Mouse (Mus musculus): ENCODE results near the gene Sema3d. TPM values are rescaled to one million over a fixed set of nuclear protein-coding genes. Genes with fewer than 3 reads are reported as not detected.

Gene Sema3d
- polyA plus RNA-seq, 1 experiment, result 2.3 TPM

DNA sequence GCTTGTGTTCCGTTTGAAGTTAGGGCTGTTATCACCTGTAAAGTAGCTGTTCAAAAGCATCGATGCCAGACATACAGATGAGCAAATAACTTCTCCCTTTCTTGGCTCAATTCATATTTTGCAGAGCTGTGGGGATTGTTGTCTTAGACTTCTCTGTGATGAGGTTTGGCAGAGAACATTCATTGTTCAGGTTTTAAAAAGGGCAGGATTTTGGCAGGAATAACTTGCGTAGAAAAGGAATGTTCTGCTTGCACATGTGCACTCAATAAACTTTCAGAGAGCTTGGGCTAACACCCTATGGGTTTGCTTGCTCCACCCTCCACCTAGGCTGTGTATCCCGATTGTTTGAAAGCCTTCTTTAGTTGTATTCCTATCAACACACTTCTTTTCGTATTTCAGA, 9.5 kb downstream of the Sema3d start:
- Histone ChIP-seq H3K4me3 (ENCODE audit: insufficient read depth, poor library complexity, severe bottlenecking) (no peak overlapping the region), H3K36me3 (ENCODE audit: control insufficient read depth, insufficient read depth) (no peaks in the 10 kb centered on the region), H3ac (ENCODE audit: control insufficient read depth, insufficient read length, low read depth) (no peak overlapping the region), H3K79me3 (ENCODE audit: low read depth) (no peaks in the 10 kb centered on the region), H3K79me2 (ENCODE audit: control insufficient read depth, insufficient read depth) (no peaks in the 10 kb centered on the region), H3K27me3 (ENCODE audit: control insufficient read depth, insufficient read depth, insufficient read length) (no peaks in the 10 kb centered on the region)
- TF ChIP-seq MYOD1 (IDR thresholded peaks at IDR 0.05; ENCODE audit: control insufficient read depth, insufficient read length, low read depth), result no peak
- no peak for TF ChIP-seq USF1 (IDR thresholded peaks at IDR 0.05; ENCODE audit: low read depth)
- TF ChIP-seq FOSL1 (IDR thresholded peaks at IDR 0.05; ENCODE audit: insufficient read depth, low read length, poor library complexity, severe bottlenecking), result no peak
- no peak for TF ChIP-seq CEBPB (IDR thresholded peaks at IDR 0.05; ENCODE audit: low read depth)
- TF ChIP-seq MAX (IDR thresholded peaks at IDR 0.05), result no peak

DNA sequence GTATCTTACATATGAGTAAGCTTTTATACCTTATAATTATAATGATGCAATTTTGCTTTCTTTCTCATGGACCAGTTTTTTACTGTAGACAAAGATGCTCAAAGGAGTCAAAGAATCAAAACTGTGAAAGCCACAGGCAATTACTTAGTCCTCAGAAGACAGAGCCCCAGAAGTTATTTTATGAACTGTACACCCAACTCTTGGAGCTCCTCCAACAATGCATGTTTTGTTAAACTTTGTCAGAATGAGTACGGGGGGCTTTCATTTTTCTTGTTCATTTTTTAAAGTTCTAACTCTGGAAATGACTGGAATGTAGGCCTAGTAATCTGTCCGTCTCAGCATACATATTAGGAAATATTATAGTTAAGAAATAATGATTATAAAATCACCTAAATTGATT, 16.1 kb downstream of the Sema3d start:
- no peak overlapping the region for H3K4me3 ChIP-seq (ENCODE audit: insufficient read depth, poor library complexity, severe bottlenecking)
- TF ChIP-seq MYOG (IDR thresholded peaks at IDR 0.05; ENCODE audit: control insufficient read depth, extremely low read depth, insufficient read length) (no peak), MYOD1 (IDR thresholded peaks at IDR 0.05; ENCODE audit: control insufficient read depth, insufficient read length, low read depth) (no peak), CTCF (IDR thresholded peaks at IDR 0.05; ENCODE audit: control insufficient read depth, insufficient read depth, insufficient read length) (no peak), USF1 (IDR thresholded peaks at IDR 0.05; ENCODE audit: low read depth) (no peak), CEBPB (IDR thresholded peaks at IDR 0.05; ENCODE audit: low read depth) (no peak), FOSL1 (IDR thresholded peaks at IDR 0.05; ENCODE audit: insufficient read depth, low read length, poor library complexity, severe bottlenecking) (no peak), MAX (IDR thresholded peaks at IDR 0.05) (no peak)
- no peaks in the 10 kb centered on the region for H3K27me3 ChIP-seq (ENCODE audit: control insufficient read depth, insufficient read depth, insufficient read length)
- H3ac ChIP-seq (ENCODE audit: control insufficient read depth, insufficient read length, low read depth), result no peak overlapping the region
- H3K79me2 ChIP-seq (ENCODE audit: control insufficient read depth, insufficient read depth), result no peaks in the 10 kb centered on the region
- no peaks in the 10 kb centered on the region for H3K79me3 ChIP-seq (ENCODE audit: low read depth)
- no peaks in the 10 kb centered on the region for H3K36me3 ChIP-seq (ENCODE audit: control insufficient read depth, insufficient read depth)

GRCm38 (mm10) chr5:12404229-12404628, 21.0 kb downstream of the Sema3d start:
- Histone ChIP-seq H3K27me3 (ENCODE audit: control insufficient read depth, insufficient read depth, insufficient read length) (no peaks in the 10 kb centered on the region), H3K4me3 (ENCODE audit: insufficient read depth, poor library complexity, severe bottlenecking) (no peak overlapping the region), H3K79me2 (ENCODE audit: control insufficient read depth, insufficient read depth) (no peaks in the 10 kb centered on the region), H3ac (ENCODE audit: control insufficient read depth, insufficient read length, low read depth) (no peak overlapping the region), H3K79me3 (ENCODE audit: low read depth) (no peaks in the 10 kb centered on the region), H3K36me3 (ENCODE audit: control insufficient read depth, insufficient read depth) (no peaks in the 10 kb centered on the region)
- TF ChIP-seq MYOG (IDR thresholded peaks at IDR 0.05; ENCODE audit: control insufficient read depth, extremely low read depth, insufficient read length) (no peak), MAX (IDR thresholded peaks at IDR 0.05) (no peak), MYOD1 (IDR thresholded peaks at IDR 0.05; ENCODE audit: control insufficient read depth, insufficient read length, low read depth) (no peak), CTCF (IDR thresholded peaks at IDR 0.05; ENCODE audit: control insufficient read depth, insufficient read depth, insufficient read length) (no peak)

DNA sequence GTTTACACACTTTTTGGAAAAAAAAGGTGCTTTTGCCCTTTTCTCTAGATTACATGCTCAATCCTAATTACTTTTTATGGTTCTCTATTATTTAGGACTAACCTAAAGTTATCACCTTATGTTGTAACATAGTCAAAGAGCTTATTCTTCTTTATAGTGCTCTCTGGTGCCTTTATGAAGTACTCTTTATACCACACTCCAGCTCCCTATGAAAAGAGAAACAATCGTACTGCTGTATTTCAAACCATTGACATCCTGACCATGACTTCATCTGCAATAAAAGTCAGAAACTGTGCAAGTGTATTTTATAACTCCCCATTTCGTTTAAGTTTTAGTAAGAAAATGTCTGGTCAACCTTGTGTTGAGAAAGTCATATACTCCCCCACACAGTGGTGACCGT, 29.4 kb downstream of the Sema3d start:
- Histone ChIP-seq H3K4me3 (ENCODE audit: insufficient read depth, poor library complexity, severe bottlenecking) (no peak overlapping the region), H3K36me3 (ENCODE audit: control insufficient read depth, insufficient read depth) (no peaks in the 10 kb centered on the region), H3K79me3 (ENCODE audit: low read depth) (no peaks in the 10 kb centered on the region), H3K79me2 (ENCODE audit: control insufficient read depth, insufficient read depth) (no peaks in the 10 kb centered on the region), H3K27me3 (ENCODE audit: control insufficient read depth, insufficient read depth, insufficient read length) (no peaks in the 10 kb centered on the region), H3ac (ENCODE audit: control insufficient read depth, insufficient read length, low read depth) (no peak overlapping the region)
- TF ChIP-seq MYOG (IDR thresholded peaks at IDR 0.05; ENCODE audit: control insufficient read depth, extremely low read depth, insufficient read length), result no peak
- TF ChIP-seq MAX (IDR thresholded peaks at IDR 0.05), result no peak
- TF ChIP-seq FOSL1 (IDR thresholded peaks at IDR 0.05; ENCODE audit: insufficient read depth, low read length, poor library complexity, severe bottlenecking), result no peak
- no peak for TF ChIP-seq CEBPB (IDR thresholded peaks at IDR 0.05; ENCODE audit: low read depth)
- TF ChIP-seq CTCF (IDR thresholded peaks at IDR 0.05; ENCODE audit: control insufficient read depth, insufficient read depth, insufficient read length), result no peak
- no peak for TF ChIP-seq MYOD1 (IDR thresholded peaks at IDR 0.05; ENCODE audit: control insufficient read depth, insufficient read length, low read depth)
- no peak for TF ChIP-seq USF1 (IDR thresholded peaks at IDR 0.05; ENCODE audit: low read depth)

GRCm38 (mm10) chr5:12423264-12423663, 40.1 kb downstream of the Sema3d start:
- Histone ChIP-seq H3K36me3 (ENCODE audit: control insufficient read depth, insufficient read depth) (no peaks in the 10 kb centered on the region), H3K27me3 (ENCODE audit: control insufficient read depth, insufficient read depth, insufficient read length) (no peaks in the 10 kb centered on the region), H3K79me3 (ENCODE audit: low read depth) (no peaks in the 10 kb centered on the region), H3K79me2 (ENCODE audit: control insufficient read depth, insufficient read depth) (no peaks in the 10 kb centered on the region), H3K4me3 (ENCODE audit: insufficient read depth, poor library complexity, severe bottlenecking) (no peak overlapping the region), H3ac (ENCODE audit: control insufficient read depth, insufficient read length, low read depth) (no peak overlapping the region)
- TF ChIP-seq FOSL1 (IDR thresholded peaks at IDR 0.05; ENCODE audit: insufficient read depth, low read length, poor library complexity, severe bottlenecking) (no peak), MYOD1 (IDR thresholded peaks at IDR 0.05; ENCODE audit: control insufficient read depth, insufficient read length, low read depth) (no peak), MYOG (IDR thresholded peaks at IDR 0.05; ENCODE audit: control insufficient read depth, extremely low read depth, insufficient read length) (no peak), CTCF (IDR thresholded peaks at IDR 0.05; ENCODE audit: control insufficient read depth, insufficient read depth, insufficient read length) (no peak), USF1 (IDR thresholded peaks at IDR 0.05; ENCODE audit: low read depth) (no peak)

GRCm38 (mm10) chr5:12441737-12442136, 58.6 kb downstream of the Sema3d start:
- Histone ChIP-seq H3K27me3 (ENCODE audit: control insufficient read depth, insufficient read depth, insufficient read length) (no peaks in the 10 kb centered on the region), H3K79me3 (ENCODE audit: low read depth) (no peaks in the 10 kb centered on the region), H3K4me3 (ENCODE audit: insufficient read depth, poor library complexity, severe bottlenecking) (no peak overlapping the region), H3K36me3 (ENCODE audit: control insufficient read depth, insufficient read depth) (no peaks in the 10 kb centered on the region), H3ac (ENCODE audit: control insufficient read depth, insufficient read length, low read depth) (no peak overlapping the region), H3K79me2 (ENCODE audit: control insufficient read depth, insufficient read depth) (no peaks in the 10 kb centered on the region)
- TF ChIP-seq MAX (IDR thresholded peaks at IDR 0.05), result no peak
- TF ChIP-seq USF1 (IDR thresholded peaks at IDR 0.05; ENCODE audit: low read depth), result no peak
- TF ChIP-seq FOSL1 (IDR thresholded peaks at IDR 0.05; ENCODE audit: insufficient read depth, low read length, poor library complexity, severe bottlenecking), result no peak
- TF ChIP-seq MYOD1 (IDR thresholded peaks at IDR 0.05; ENCODE audit: control insufficient read depth, insufficient read length, low read depth), result no peak
- no peak for TF ChIP-seq CTCF (IDR thresholded peaks at IDR 0.05; ENCODE audit: control insufficient read depth, insufficient read depth, insufficient read length)
- TF ChIP-seq MYOG (IDR thresholded peaks at IDR 0.05; ENCODE audit: control insufficient read depth, extremely low read depth, insufficient read length), result no peak
- TF ChIP-seq CEBPB (IDR thresholded peaks at IDR 0.05; ENCODE audit: low read depth), result no peak
